Mouse (Mus musculus): Measurements from ENCODE around the gene Gm10961.
A peak's percentile ranks its signal among the peaks of the same experiment; 100 is the strongest.

The Gm10961 gene

DNA sequence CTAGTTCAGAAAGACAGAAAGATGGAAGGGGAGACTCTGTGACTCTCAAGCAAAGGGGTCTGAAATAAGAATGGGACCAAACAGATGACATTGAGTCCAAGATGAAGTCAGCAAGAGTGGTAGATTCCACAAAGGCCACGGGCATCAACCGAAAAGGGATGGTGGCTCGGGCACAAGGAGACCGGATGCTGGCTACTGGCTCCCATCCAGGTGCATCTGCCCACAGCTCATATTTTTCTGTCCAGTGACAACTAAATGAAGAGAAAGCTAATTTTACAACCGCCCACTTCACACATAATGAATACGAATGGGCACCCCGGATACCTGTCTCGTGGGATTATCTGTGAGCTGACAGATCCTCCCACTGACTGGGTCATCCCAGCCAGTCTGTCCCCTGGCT is 23.9 kb upstream of the Gm10961 start:
- Histone ChIP-seq H3K9me3 (ENCODE audit: low read length) (no peaks in the 10 kb centered on the region), H3K4me3 (replicated peaks; ENCODE audit: low read length) (no peak overlapping the region), H3K27me3 (ENCODE audit: insufficient read depth, low read length) (peaks cover 18% of the 10 kb centered on the region), H3K36me3 (ENCODE audit: insufficient read depth, low read length) (peaks cover 13% of the 10 kb centered on the region), H3K4me1 (replicated peaks; ENCODE audit: low read depth, low read length) (peaks cover 33% of the 10 kb centered on the region)
- TF ChIP-seq NANOG (IDR thresholded peaks at IDR 0.05; ENCODE audit: borderline replicate concordance, low read length): no peak
- no peak for TF ChIP-seq POU5F1 (IDR thresholded peaks at IDR 0.05; ENCODE audit: borderline replicate concordance, low read length)
- no peak for TF ChIP-seq CTCF (conservative IDR thresholded peaks at IDR 0.05; ENCODE audit: low read length)

GRCm38 (mm10) chr3:107608808-107609207 is 22.3 kb upstream of the Gm10961 start:
- peaks cover 29% of the 10 kb centered on the region for H3K36me3 ChIP-seq (ENCODE audit: insufficient read depth, low read length)
- TF ChIP-seq NANOG (IDR thresholded peaks at IDR 0.05; ENCODE audit: borderline replicate concordance, low read length) (no peak), CTCF (conservative IDR thresholded peaks at IDR 0.05; ENCODE audit: low read length) (no peak), POU5F1 (IDR thresholded peaks at IDR 0.05; ENCODE audit: borderline replicate concordance, low read length) (no peak)
- H3K4me1 ChIP-seq (replicated peaks; ENCODE audit: low read depth, low read length): peaks cover 36% of the 10 kb centered on the region
- peaks cover 11% of the 10 kb centered on the region for H3K27me3 ChIP-seq (ENCODE audit: insufficient read depth, low read length)
- no peak overlapping the region for H3K4me3 ChIP-seq (replicated peaks; ENCODE audit: low read length)
- H3K9me3 ChIP-seq (ENCODE audit: low read length): no peaks in the 10 kb centered on the region

GRCm38 (mm10) chr3:107609376-107609775 is 21.7 kb upstream of the Gm10961 start:
- peaks cover 36% of the 10 kb centered on the region for H3K4me1 ChIP-seq (replicated peaks; ENCODE audit: low read depth, low read length)
- no peaks in the 10 kb centered on the region for H3K9me3 ChIP-seq (ENCODE audit: low read length)
- peaks cover 35% of the 10 kb centered on the region for H3K36me3 ChIP-seq (ENCODE audit: insufficient read depth, low read length)
- H3K4me3 ChIP-seq (replicated peaks; ENCODE audit: low read length): no peak overlapping the region
- no peak for TF ChIP-seq POU5F1 (IDR thresholded peaks at IDR 0.05; ENCODE audit: borderline replicate concordance, low read length)
- TF ChIP-seq NANOG (IDR thresholded peaks at IDR 0.05; ENCODE audit: borderline replicate concordance, low read length): no peak
- TF ChIP-seq CTCF (conservative IDR thresholded peaks at IDR 0.05; ENCODE audit: low read length): no peak
- peaks cover 6% of the 10 kb centered on the region for H3K27me3 ChIP-seq (ENCODE audit: insufficient read depth, low read length)

- Histone ChIP-seq H3K4me1 (replicated peaks; ENCODE audit: low read depth, low read length) (peaks cover 30% of the 10 kb centered on the region), H3K4me3 (replicated peaks; ENCODE audit: low read length) (no peak overlapping the region), H3K36me3 (ENCODE audit: insufficient read depth, low read length) (peaks cover 55% of the 10 kb centered on the region), H3K27me3 (ENCODE audit: insufficient read depth, low read length) (no peaks in the 10 kb centered on the region), H3K9me3 (ENCODE audit: low read length) (no peaks in the 10 kb centered on the region)
- TF ChIP-seq POU5F1 (IDR thresholded peaks at IDR 0.05; ENCODE audit: borderline replicate concordance, low read length) (no peak), CTCF (conservative IDR thresholded peaks at IDR 0.05; ENCODE audit: low read length) (no peak), NANOG (IDR thresholded peaks at IDR 0.05; ENCODE audit: borderline replicate concordance, low read length) (no peak)
Observed at GRCm38 (mm10) chr3:107611394-107611793, 19.7 kb upstream of the Gm10961 start.

GRCm38 (mm10) chr3:107612902-107613525 is 18.1 kb upstream of the Gm10961 start:
- Histone ChIP-seq H3K36me3 (ENCODE audit: insufficient read depth, low read length) (peaks cover 71% of the 10 kb centered on the region), H3K4me3 (replicated peaks; ENCODE audit: low read length) (no peak overlapping the region), H3K27me3 (ENCODE audit: insufficient read depth, low read length) (no peaks in the 10 kb centered on the region), H3K4me1 (replicated peaks; ENCODE audit: low read depth, low read length) (peaks cover 30% of the 10 kb centered on the region), H3K9me3 (ENCODE audit: low read length) (no peaks in the 10 kb centered on the region)
- TF ChIP-seq NANOG (IDR thresholded peaks at IDR 0.05; ENCODE audit: borderline replicate concordance, low read length) (no peak), CTCF (conservative IDR thresholded peaks at IDR 0.05; ENCODE audit: low read length) (peak; percentile 92)

DNA sequence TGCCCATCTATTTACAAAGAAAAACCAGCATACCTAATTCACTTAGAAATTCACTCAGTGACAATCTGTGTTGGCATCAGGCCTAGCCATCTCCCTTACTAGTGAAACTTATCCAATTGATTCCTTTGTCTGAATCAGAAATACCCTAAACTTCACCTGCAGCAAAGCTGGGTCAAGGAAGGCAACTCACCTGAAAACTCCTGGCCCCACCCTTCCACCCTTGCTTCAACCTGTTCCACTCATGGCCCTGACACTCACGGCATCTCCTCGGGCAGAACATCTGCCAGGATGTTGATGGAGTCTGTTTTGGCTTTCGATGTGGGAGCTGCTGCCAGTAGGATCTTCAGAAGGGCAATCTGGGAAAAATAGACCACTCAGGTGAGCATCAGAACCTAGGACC is 13.3 kb upstream of the Gm10961 start:
- H3K4me1 ChIP-seq (replicated peaks; ENCODE audit: low read depth, low read length): peaks cover 13% of the 10 kb centered on the region; the same call in 1 of the 2 replicates
- no peaks in the 10 kb centered on the region for H3K27me3 ChIP-seq (ENCODE audit: insufficient read depth, low read length)
- H3K9me3 ChIP-seq (ENCODE audit: low read length): no peaks in the 10 kb centered on the region
- TF ChIP-seq NANOG (IDR thresholded peaks at IDR 0.05; ENCODE audit: borderline replicate concordance, low read length) (no peak), CTCF (conservative IDR thresholded peaks at IDR 0.05; ENCODE audit: low read length) (no peak), POU5F1 (IDR thresholded peaks at IDR 0.05; ENCODE audit: borderline replicate concordance, low read length) (no peak)
- no peak overlapping the region for H3K4me3 ChIP-seq (replicated peaks; ENCODE audit: low read length)
- H3K36me3 ChIP-seq (ENCODE audit: insufficient read depth, low read length): peaks cover 98% of the 10 kb centered on the region

DNA sequence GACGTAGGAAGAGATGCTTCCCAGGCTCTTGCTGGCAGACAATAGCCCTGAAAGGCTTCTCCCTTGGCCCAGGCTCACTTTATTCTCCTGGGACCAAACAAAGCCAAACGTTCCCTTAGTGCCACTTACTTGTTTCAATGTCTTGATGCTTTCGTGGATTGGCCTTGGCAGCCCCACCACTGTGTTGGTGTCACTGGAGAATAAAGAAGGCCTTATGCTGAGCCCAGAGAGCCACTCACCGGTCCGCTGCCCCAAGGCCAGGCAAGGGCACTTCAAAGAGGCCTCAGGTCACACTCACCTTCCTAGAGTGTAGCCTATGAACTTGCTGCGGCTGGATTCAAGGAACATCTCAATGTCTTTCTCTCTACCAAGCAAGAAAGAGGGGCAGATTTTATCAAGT is 11.2 kb upstream of the Gm10961 start:
- Histone ChIP-seq H3K4me1 (replicated peaks; ENCODE audit: low read depth, low read length) (peaks cover 9% of the 10 kb centered on the region; the same call in 1 of the 2 replicates), H3K4me3 (replicated peaks; ENCODE audit: low read length) (no peak overlapping the region), H3K27me3 (ENCODE audit: insufficient read depth, low read length) (no peaks in the 10 kb centered on the region), H3K9me3 (ENCODE audit: low read length) (no peaks in the 10 kb centered on the region), H3K36me3 (ENCODE audit: insufficient read depth, low read length) (peaks cover 98% of the 10 kb centered on the region)
- TF ChIP-seq CTCF (conservative IDR thresholded peaks at IDR 0.05; ENCODE audit: low read length) (no peak), NANOG (IDR thresholded peaks at IDR 0.05; ENCODE audit: borderline replicate concordance, low read length) (no peak), POU5F1 (IDR thresholded peaks at IDR 0.05; ENCODE audit: borderline replicate concordance, low read length) (no peak)

DNA sequence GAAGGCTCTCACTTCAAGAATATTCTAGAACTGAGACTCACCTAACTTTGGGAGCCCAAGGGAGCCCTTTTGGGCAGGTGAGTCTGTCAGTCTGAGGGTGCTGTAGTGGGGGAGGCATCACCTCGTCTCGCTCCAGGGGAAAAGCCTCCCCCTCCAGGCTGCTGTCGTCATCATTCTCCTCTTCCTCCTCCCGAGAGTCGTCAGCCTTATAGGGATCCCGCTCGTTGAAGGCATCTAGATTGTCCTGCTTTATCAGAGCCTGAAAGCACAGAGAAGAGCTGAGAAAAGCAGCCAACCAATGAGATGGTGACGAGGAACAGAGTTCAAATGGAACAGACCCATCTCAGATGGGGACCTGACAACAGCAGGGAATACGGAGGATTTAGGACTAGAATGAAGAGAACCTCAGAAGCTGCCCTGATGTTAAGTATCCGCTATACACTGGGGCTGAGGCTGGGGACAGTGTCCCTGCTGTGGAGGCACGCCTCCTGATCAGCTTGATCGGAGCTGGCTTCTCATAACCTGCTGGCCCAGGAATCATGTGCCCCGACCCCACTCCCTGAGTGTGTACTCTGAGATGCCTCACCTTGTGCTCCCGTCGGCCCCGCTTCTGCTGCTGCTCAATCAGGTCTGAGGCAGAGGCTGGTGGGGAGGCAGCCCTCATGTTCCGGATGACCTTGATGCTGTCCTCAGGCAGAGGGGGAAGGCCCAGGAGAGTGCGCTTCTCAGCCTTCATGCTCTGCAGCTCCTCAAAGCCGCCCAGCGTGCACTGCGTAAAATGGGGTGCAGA is 9.6 kb upstream of the Gm10961 start:
- Histone ChIP-seq H3K27me3 (ENCODE audit: insufficient read depth, low read length) (no peaks in the 10 kb centered on the region), H3K4me1 (replicated peaks; ENCODE audit: low read depth, low read length) (peaks cover 8% of the 10 kb centered on the region; the same call in 1 of the 2 replicates), H3K36me3 (ENCODE audit: insufficient read depth, low read length) (peaks cover 98% of the 10 kb centered on the region), H3K4me3 (replicated peaks; ENCODE audit: low read length) (no peak overlapping the region), H3K9me3 (ENCODE audit: low read length) (no peaks in the 10 kb centered on the region)
- TF ChIP-seq POU5F1 (IDR thresholded peaks at IDR 0.05; ENCODE audit: borderline replicate concordance, low read length) (no peak), CTCF (conservative IDR thresholded peaks at IDR 0.05; ENCODE audit: low read length) (no peak), NANOG (IDR thresholded peaks at IDR 0.05; ENCODE audit: borderline replicate concordance, low read length) (no peak)
